Mouse (Mus musculus): ENCODE data around the gene Nlrp10.

Gene Nlrp10

DNA sequence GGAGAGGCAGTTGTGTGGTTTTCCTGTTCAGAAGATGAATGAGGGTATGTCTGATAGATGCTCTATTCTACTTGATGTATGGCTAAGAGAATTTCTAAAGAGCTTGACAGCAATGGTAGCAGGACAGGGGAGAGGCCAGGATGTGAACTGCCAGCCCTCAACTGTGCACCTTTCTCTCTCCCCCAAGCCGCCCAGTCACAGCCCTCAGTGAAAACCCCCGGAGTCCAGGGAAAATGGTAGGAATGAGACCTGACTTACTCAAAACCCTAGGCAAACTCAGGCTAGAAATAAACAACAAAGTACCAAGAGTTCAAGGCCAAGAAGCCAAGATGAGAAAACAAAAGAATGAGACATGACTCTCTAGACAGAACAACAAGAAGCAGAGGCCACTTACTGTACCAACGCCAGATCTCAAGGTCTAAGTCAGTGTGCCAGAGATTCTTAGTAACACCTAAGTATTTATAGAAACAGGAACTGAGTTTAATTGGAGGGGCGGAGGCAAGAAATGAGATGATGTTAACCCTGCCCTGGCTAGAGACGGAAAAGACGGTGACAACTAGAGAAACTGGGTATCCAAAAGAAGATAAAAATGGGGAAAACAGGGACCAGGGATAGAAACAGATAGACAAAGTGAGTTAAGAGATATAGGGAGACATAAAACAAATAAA, at the start of gene Nlrp10:
Gene Nlrp10 (minus strand): TSS at position 453 of the 668 bp plus-strand sequence.
- in situ Hi-C loops (cut with MboI, MseI): loop anchor here (5.0 kb wide), 1 partner anchor 113 kb away; no protein-coding TSS in a partner anchor

DNA sequence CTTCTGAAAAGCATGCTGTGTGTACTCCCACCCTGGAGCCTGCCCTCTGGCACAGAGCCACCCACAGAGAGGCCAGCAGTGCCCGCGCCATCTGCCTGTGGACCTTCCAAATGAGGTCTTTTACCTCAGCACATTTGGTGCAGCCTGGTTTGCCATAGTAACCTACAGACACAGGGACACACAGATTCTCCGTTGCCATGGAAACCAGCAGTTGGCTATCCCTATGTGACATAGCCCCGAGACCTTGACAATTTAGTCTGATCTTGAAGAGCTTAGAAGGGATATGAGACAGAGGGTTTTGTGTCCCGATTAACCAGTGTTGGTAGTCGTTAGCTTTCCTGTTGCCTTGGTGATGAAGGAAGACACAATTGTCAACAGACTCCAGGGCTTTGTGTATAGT, 42.3 kb upstream of the Nlrp10 start:
- in situ Hi-C loops (cut with MboI, MseI): no loop called here

DNA sequence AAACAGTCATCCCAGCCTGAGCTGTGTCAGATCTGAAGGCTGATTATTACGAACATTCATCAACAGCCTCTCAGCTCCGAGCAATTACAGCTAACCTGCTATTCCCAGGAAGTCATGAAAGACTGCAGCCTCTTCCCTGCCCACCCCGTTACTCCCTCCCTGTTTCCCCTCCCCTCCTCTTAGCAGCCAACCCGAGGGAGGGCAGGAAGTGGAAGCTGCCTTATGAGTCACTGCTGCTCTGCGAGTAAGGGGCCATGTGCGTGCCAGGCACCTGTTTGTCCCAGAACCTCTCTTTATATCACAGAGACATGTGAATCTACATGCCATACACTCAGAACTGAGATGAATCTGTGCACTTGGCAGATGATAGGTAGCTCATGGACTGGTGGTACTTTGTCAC, 38.2 kb upstream of the Nlrp10 start:
- in situ Hi-C loops (cut with MboI, MseI): loop anchor here (5.0 kb wide), 1 partner anchor 54 kb away; no protein-coding TSS in a partner anchor

DNA sequence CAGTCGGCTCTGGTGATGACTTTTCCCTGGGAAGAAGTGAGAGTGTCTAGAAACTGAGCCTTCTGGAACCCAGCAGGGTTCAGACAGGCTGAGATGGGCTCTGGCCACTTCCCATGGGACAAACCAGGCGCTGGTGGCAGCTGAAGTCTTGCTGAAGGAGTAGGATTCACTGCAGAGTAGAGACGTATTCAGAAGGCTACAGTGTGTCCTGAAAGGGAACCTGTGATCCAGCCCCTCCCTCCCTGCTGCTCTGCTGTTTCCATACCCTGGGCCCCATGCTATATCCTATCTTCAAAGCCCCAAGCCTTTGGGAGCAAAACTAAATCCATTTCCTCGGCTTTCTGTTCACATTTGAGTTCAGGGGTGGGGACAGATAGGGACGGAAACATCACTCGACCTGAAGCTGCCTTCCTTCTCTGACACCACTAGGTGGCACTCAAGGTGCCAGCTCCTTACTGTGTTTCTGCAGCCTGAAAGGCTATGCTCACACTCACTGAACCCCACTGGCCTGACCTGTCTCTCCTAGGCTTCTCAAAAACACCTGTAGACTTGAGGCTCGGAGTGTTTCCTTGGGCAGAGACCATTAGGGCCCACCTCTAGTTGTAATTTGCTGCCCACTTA, 36.9 kb upstream of the Nlrp10 start:
- in situ Hi-C loops (cut with MboI, MseI): loop anchor here (5.0 kb wide), 1 partner anchor 55 kb away; no protein-coding TSS in a partner anchor

DNA sequence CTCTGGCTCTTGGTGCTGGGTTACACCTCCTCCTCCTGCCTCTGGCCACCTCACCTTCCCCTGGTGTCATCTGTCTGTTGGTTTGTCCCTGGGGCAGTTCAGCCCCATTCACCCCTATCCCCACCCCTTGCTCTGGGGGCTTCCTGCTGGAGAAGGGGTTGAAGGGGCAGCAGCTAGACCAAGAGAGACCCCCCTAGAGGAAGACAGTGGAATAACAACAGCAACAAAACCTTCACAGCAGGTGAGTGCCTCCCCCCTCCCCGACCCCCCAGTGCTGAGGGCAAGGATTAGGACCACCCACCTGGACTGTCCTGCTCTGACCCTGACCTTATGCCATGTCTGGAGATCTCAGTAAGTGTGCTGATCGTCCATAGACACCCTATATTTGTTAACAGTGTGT, 36.0 kb upstream of the Nlrp10 start:
- in situ Hi-C loops (cut with MboI, MseI): loop anchor here (5.0 kb wide), 1 partner anchor 56 kb away; no protein-coding TSS in a partner anchor

DNA sequence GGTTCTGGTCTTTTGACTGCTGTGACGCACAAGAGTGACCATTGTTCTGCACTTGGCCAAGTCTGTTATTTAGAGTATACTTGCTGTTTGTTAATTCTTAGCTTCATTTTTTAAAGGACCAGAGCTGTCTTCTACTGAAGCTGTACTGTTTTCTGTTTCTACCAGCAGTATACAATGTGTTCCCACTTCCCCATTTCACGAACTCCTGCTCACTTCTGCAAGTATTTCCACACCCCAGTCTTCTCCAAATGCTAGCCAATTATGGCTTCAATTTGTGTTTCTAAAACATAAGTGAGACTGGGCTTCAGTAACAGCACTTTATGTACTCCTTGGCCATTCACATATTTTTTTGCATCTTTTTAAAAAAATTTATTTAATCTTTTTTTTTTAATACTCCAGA, 27.8 kb upstream of the Nlrp10 start:
- in situ Hi-C loops (cut with MboI, MseI): no loop called here

DNA sequence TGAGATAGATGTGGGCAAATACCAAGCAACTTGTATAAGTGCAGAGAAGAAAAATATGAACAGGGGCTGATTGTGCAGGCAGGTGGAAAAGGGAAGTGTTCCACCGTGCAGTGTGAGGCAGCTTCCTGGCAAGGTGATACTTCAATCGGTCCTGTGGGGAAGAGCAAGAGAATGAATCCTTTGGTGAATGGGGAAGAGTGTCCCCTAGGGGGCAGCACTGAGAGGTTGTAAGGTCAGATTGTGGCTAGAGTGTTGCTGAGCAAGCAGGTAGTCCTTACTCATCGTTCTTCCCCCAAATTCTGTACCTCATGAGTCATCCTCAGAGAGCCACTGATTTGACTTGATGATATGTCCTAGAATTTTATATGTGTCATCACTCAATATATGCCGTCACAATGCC, 24.2 kb upstream of the Nlrp10 start:
- in situ Hi-C loops (cut with MboI, MseI): no loop called here

DNA sequence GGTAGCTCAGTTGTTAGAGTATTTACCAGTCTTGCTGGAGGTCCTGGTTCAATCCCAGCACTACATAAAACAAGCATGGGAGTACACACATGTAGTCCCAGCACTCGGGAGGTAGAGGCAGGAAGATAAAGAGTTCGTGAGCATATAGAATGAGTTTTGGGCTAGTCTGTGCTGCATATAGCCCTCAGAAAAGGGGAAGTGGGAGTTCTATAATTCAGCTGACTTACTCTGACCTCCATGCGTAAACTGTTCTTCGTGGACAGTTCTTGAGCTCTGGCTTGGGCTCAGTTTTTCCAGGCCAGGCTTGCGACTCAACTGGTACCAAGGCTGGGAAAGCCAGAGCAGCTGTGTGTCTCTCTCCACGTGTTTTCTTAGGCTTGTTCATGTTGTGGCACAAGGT, 22.8 kb upstream of the Nlrp10 start:
- in situ Hi-C loops (cut with MboI, MseI): no loop called here

DNA sequence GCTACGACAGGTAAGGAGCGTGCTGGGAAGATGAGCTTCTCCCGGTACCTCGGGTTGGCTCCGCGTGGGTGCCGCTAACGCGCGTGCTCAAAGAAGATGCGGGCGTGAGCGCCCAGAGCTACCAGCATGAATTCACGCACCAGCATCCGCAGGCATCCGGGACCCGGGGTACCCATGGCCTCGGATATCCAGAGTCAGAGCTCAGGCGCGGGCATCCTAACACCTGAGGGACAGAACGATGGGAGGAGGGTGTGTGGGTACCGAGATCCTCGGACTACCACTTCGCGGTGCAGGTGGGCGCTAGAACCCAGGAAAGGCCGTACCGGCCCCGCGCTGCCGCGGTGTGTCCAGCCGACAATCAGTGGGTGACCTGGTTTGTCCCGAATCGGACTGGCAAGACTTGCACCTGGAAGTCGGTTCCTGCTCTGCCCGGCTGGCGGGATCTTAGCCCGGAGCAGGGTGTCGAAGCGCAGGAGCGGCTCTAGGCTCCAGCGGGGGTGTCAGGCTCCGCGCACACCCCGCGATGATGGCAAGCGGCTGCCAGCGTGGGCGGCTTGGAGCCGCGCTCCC, 20.9 kb upstream of the Nlrp10 start:
- in situ Hi-C loops (cut with MboI, MseI): no loop called here

DNA sequence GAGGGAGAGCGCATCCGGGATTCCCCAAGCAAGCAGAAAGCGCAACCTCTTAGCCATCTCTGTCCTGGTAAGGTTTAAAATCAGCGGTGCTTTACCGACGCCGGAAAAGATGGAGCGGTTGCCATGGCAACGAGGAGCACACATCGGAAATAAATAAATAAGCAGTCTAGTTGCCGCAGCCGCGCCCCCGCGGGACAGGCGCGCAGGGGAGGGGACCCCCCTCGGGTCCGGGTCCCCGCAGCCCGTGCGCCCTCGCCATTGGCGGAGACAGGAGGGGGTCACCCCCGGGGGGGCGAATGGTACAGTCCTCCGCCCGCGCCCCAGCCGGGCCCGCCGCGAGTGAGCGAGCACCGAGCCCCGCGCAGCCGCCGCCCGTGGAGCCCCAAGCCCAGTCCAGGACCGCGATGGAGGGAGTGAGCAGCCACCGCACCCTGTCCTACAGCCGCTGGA, 20.4 kb upstream of the Nlrp10 start, which contains the start of gene Tub:
Gene Tub (plus strand): TSS at position 27 of the 450 bp plus-strand sequence.
- in situ Hi-C loops (cut with MboI, MseI): no loop called here

DNA sequence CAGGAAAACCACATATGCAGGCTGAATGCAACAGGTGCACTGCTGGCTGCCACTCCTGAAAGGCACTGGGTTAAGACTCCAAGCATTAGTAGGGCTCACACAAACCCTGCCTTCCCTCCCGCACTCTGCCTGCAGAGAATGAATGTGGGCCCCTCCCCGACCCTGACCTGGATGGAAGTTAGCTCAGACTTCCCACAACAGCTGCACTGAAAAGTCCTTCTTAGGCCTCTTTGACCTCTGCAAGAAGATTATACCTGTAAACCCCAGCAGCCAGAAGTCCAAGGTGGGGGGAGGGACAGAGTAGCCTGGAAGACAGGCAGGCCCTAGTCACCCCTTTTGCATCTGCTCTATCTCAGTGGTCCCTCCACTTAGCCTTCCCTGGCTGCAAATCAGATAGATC, 19.3 kb upstream of the Nlrp10 start:
- in situ Hi-C loops (cut with MboI, MseI): no loop called here

DNA sequence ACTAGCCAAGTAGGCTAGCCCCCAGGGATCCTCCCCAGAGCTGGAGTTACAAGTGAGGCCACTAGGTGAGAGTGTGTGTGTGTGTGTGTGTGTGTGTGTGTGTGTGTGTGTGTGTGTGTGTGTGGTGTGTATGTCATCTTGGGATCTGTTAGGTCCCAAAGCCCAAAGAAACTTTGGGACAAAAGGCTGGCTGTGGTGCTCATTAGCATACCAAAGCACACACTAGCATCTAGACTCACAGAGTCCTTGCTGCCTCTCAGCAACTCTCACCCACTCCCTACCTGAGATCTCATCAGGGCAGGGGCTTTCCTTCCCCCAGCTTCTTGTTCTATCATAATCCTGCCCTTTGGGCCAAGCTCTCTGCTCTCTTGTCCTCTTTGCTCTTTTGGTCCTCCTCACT, 18.6 kb upstream of the Nlrp10 start:
- in situ Hi-C loops (cut with MboI, MseI): no loop called here

DNA sequence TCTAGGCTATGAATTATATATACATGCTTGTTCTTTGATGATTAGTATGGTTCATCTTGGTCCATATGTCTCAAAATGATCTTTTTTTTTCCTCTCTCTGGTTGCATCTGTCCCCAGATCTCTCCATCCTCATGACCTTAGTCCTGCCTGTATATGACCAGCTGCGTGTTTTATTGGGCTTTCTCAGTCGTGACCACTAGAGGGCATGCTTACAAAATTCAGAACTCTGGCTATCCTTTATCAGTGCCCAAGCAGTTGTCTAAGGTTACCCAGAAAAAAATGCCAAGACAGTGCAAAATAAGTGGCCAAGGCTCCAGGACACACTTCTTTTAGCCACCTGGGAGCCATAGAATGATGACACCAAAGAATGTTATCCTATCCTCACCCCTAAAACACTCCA, 14.0 kb upstream of the Nlrp10 start:
- in situ Hi-C loops (cut with MboI, MseI): no loop called here

DNA sequence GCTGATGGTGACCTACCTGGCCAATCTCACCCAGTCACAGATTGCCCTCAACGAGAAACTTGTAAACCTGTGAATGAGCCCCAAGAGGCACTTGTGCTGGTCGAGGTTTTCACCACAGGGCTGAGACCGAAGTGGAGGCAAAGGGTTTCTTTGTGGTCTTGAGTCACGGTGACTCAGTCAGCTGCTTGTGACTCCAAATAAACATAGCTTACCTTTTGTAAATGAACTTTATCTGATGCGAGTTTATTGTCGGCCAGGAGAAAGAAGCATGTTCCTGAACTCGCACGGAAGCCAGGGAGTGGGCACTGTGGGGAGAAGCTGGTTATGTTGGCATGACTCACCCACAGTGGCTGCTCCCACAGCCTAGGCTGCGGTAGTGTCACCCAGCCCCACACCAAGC, 11.5 kb upstream of the Nlrp10 start:
- in situ Hi-C loops (cut with MboI, MseI): no loop called here

DNA sequence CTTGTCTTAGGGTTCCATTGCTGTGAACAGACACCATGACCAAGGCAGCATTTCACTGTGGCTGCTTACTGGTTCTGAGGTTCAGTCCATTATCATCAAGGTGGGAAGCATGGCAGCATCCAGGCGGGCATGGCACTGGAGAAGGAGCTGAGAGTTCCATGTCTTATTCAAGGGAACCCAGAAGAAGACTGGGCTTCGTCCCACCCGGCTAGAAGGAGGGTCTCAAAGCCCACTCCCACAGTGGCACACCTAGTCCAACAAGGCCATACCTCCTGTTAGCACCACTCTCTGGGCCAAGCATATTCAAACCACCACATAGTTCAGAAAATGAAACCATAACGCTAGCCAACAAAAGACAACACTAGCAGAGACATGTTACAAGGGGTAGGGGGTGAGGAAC, 6.6 kb upstream of the Nlrp10 start:
- in situ Hi-C loops (cut with MboI, MseI): no loop called here

DNA sequence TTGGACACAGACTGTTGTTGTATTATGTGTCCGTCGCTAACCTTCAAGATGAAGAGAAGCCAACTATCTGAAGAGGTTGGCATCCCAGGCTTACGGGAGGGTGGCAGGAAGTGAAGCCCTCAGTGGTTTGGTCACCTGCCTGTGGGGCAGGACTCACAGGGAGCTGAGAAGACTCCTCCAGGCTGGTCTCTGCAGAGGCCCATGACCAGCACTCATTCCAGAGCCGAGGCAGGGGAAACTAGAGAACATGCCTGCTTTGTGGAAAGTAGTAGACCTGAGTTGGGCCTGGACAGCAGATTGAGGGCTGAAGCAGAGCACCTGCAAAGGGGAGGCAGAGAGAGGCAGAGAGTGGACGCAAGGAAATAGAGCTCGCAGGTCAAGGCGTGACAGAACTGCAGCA, 5.4 kb upstream of the Nlrp10 start:
- in situ Hi-C loops (cut with MboI, MseI): no loop called here

DNA sequence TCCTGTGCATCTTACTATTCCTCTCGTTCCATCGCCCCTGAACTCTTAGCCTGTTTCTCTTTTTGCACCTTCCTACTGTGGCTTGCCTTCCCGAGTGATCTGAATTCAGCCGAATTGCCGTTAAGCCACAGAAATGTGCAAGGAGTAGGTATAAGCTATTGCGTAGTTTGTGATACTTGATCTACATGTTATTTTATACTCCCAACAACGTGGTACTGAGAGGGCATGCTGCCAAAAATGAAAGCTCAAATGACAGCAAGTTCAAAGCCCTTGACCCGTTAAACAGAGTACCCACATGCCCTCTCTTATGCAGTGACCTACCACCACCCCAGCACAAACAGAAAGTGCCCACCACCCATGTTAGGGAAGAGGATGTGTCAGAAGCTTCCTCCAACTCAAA, 4.9 kb upstream of the Nlrp10 start:
- in situ Hi-C loops (cut with MboI, MseI): loop anchor here (5.0 kb wide), 1 partner anchor 118 kb away; no protein-coding TSS in a partner anchor

DNA sequence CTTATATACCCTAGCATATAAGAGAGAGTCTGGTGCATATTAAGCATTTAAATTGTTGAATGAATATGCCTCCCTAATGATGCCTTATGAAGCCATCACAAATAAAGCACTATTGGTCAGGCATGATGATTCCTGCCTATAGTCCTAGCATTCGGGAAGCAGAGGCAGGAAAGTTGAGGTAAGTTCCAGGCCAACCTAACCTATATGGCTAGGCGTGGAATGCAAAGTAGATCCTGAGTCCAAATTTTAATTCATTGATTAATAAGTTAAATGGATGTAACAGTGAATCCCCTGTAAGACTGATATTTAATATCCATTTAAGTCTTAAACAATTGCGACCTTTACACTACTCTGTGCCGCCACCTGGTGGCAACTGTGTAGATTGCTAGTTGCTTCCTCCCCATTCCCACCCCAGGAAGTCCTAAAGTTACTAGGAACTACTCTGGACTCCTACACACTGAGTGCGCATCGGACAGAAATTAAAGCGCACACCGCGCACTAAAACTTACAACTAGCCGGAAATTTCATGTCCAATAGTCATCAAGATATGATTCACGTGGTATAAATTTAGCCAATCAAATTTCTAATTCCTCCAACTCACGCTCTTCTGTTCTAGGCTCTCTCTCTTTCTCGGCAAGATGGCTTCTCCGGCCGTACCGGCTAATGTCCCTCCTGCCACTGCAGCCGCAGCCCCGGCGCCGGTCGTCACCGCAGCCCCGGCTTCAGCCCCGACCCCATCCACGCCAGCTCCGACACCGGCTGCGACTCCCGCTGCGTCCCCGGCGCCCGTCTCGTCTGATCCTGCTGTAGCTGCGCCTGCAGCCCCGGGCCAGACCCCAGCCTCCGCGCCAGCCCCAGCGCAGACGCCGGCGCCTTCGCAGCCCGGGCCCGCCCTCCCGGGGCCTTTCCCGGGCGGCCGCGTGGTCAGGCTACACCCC, 4.1 kb upstream of the Nlrp10 start, which contains the start of gene Eif3f:
Gene Eif3f (plus strand): TSS at position 624 of the 938 bp plus-strand sequence.
- in situ Hi-C loops (cut with MboI, MseI): loop anchor here (5.0 kb wide), 1 partner anchor 117 kb away; no protein-coding TSS in a partner anchor

DNA sequence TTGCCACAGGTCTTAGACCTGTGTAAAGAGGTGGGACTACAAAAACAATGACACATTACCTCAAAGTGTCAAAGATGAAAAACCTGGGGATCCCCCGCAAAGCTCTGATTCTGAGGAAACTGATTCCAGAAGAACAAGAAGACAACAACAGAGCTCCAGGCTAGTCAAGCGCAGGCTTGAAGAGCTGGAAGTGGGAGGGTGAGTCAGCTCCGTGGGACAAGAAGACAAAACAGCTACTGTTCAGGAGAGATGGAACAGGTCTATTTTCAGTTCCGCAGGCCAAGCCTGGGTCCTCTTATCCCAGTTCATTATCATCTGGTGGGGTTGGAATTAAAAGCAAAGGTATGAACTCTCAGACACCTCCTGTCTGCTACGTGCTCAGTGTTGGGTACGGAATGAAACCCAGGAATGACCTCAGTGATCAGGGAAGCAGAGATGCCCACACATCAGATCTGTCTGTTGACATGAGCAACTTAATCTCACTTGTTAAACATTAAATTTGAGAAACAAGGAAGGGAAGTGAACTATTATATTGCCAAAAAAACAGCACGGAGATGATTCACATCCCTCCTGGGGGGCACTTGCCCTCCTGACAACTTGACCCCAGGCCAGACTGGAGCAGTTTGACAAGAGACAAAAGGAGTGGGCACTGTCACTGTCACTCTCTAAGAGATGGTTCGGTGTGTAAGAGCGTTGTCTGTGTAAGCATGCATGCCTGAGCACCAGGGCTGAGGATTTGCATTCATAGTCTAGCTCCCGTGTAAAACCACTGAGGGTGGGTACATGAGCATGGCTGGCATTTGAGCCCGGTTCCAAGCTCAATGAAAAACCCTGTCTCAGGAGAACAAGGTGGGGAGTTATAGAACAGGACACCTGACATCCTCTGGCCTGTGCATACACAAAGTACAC, 1.4 kb downstream of the Nlrp10 start:
- in situ Hi-C loops (cut with MboI, MseI): no loop called here

DNA sequence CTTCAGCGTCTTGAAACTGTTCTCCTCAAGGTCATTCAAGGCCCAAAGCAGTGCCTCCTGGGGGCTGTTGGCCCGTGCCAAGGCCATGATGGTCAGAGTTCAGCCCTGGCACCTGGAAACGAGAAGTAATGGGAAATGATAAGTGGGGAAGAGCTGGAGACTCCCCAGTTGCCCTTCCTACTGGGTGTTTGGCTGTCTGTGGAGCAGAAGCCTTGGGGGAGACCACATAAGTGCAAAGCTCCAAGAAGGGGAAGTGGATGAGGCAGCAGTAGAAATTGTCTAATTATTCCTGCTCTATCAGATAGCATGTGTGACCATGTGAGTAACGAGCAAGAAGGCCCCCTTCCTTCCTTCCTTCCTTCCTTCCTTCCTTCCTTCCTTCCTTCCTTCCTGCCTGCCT, 2.9 kb downstream of the Nlrp10 start:
- in situ Hi-C loops (cut with MboI, MseI): no loop called here

Measured in regulatory T cell (primary cell).